Mouse (Mus musculus): ENCODE results near the gene Pdzrn3. TPM values are rescaled to one million over a fixed set of nuclear protein-coding genes. Genes with fewer than 3 reads are reported as not detected.

Pdzrn3 gene
- polyA plus RNA-seq, 2 experiments, result 16.5 to 37.9 TPM

DNA sequence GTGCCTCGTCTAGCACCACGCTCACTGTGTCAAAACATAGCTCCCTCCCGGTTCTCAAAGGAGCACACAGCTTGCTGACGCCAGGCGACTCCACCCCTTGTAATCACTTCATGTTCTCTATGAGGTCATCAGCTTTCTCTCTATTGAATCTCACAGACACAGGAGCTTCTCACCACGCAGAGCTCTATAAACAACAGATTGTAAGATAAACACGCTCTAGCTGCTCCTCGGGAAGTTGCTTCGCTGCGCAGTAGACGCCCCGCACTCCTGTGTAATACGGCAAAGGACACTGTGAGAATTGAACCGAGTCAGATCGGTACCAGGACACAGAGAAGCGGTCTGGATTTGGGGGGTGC is 162.3 kb downstream of the Pdzrn3 start:
- no peak for TF ChIP-seq POLR2A (IDR thresholded peaks at IDR 0.05; ENCODE audit: borderline replicate concordance, extremely low read depth, insufficient read depth, insufficient read length)
- WGBS, result 62% methylated on average over 16 of the region's 16 CpGs
- no peak overlapping the region for H3K4me3 ChIP-seq (replicated peaks; ENCODE audit: low read length)
- no peaks in the 10 kb centered on the region for H3K9me3 ChIP-seq (ENCODE audit: control insufficient read depth, low read length)
- no peak overlapping the region for H3K4me2 ChIP-seq (replicated peaks; ENCODE audit: low read depth, low read length, severe bottlenecking)
- DNase-seq (ENCODE audit: low spot score) (no peak), ATAC-seq (ENCODE audit: low FRiP score, low read depth) (no peak)
- H3K9ac ChIP-seq (ENCODE audit: low read depth, low read length, severe bottlenecking), result no peak overlapping the region
- no peak overlapping the region for H3K27ac ChIP-seq (replicated peaks; ENCODE audit: low read depth, low read length)
- no peaks in the 10 kb centered on the region for H3K27me3 ChIP-seq (ENCODE audit: control insufficient read depth, insufficient read depth, low read length)
- peaks cover 18% of the 10 kb centered on the region; the same call in 1 of the 2 replicates for H3K4me1 ChIP-seq (ENCODE audit: control insufficient read depth, insufficient read depth, low read length)
- no peaks in the 10 kb centered on the region for H3K36me3 ChIP-seq (ENCODE audit: control insufficient read depth, insufficient read depth, low read length)

- 62% methylated on average over 8 of the region's 8 CpGs for WGBS
- no peak overlapping the region for H3K9ac ChIP-seq (ENCODE audit: low read depth, low read length, severe bottlenecking)
- H3K27ac ChIP-seq (replicated peaks; ENCODE audit: low read depth, low read length), result no peak overlapping the region
- no peaks in the 10 kb centered on the region for H3K36me3 ChIP-seq (ENCODE audit: control insufficient read depth, insufficient read depth, low read length)
- no peak for DNase-seq (ENCODE audit: low spot score)
- H3K4me2 ChIP-seq (replicated peaks; ENCODE audit: low read depth, low read length, severe bottlenecking), result no peak overlapping the region
- no peak for TF ChIP-seq POLR2A (IDR thresholded peaks at IDR 0.05; ENCODE audit: borderline replicate concordance, extremely low read depth, insufficient read depth, insufficient read length)
- H3K9me3 ChIP-seq (ENCODE audit: control insufficient read depth, low read length), result no peaks in the 10 kb centered on the region
- H3K27me3 ChIP-seq (ENCODE audit: control insufficient read depth, insufficient read depth, low read length), result no peaks in the 10 kb centered on the region
- ATAC-seq (ENCODE audit: low FRiP score, low read depth), result no peak
- H3K4me3 ChIP-seq (replicated peaks; ENCODE audit: low read length), result no peak overlapping the region
- H3K4me1 ChIP-seq (ENCODE audit: control insufficient read depth, insufficient read depth, low read length), result peaks cover 18% of the 10 kb centered on the region; the same call in 1 of the 2 replicates
Observed at GRCm38 (mm10) chr6:101214734-101215435, 162.8 kb downstream of the Pdzrn3 start.

- no peak overlapping the region for H3K9ac ChIP-seq (ENCODE audit: low read depth, low read length, severe bottlenecking)
- WGBS, result 88% methylated on average over 5 of the region's 5 CpGs
Observed at GRCm38 (mm10) chr6:101213066-101213465, 164.6 kb downstream of the Pdzrn3 start.

DNA sequence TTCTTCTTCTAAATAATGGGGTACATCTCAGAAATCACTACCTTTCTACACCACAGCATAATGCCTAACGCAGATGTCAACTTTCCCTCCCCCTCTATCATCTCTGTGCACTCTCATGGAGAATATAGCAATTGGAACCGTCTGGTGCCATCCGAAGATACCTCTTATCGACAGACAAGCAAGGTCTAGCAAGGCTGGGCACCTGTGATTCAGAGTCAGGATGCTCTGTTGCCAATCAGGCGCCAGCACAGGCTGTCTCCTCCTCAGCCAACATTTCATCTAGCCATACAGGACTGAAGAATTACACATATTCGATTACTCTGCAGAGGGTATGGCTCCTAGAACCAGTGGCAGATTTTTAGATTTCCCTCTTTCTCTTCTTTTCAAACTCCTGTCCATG is 165.6 kb downstream of the Pdzrn3 start:
- Histone ChIP-seq H3K9ac (ENCODE audit: low read depth, low read length, severe bottlenecking) (no peak overlapping the region), H3K4me3 (replicated peaks; ENCODE audit: low read length) (no peak overlapping the region), H3K4me1 (ENCODE audit: control insufficient read depth, insufficient read depth, low read length) (0 out of 2 replicates have a peak, but pooled peaks cover 8% of the 10 kb centered on the region), H3K4me2 (replicated peaks; ENCODE audit: low read depth, low read length, severe bottlenecking) (no peak overlapping the region), H3K9me3 (ENCODE audit: control insufficient read depth, low read length) (no peaks in the 10 kb centered on the region), H3K27ac (replicated peaks; ENCODE audit: low read depth, low read length) (no peak overlapping the region), H3K36me3 (ENCODE audit: control insufficient read depth, insufficient read depth, low read length) (no peaks in the 10 kb centered on the region), H3K27me3 (ENCODE audit: control insufficient read depth, insufficient read depth, low read length) (no peaks in the 10 kb centered on the region)
- DNase-seq (ENCODE audit: low spot score) (no peak), ATAC-seq (ENCODE audit: low FRiP score, low read depth) (no peak)
- 95% methylated on average over 6 of the region's 6 CpGs for WGBS
- no peak for TF ChIP-seq POLR2A (IDR thresholded peaks at IDR 0.05; ENCODE audit: borderline replicate concordance, extremely low read depth, insufficient read depth, insufficient read length)

More at GRCm38 (mm10) chr6:101213066-101213465, 164.6 kb downstream of the Pdzrn3 start:
- DNase-seq (ENCODE audit: low spot score), result no peak
- no peak for ATAC-seq (ENCODE audit: low FRiP score, low read depth)
- Histone ChIP-seq H3K4me3 (replicated peaks; ENCODE audit: low read length) (no peak overlapping the region), H3K36me3 (ENCODE audit: control insufficient read depth, insufficient read depth, low read length) (no peaks in the 10 kb centered on the region), H3K4me1 (ENCODE audit: control insufficient read depth, insufficient read depth, low read length) (peaks cover 12% of the 10 kb centered on the region; the same call in 1 of the 2 replicates), H3K9me3 (ENCODE audit: control insufficient read depth, low read length) (no peaks in the 10 kb centered on the region), H3K27ac (replicated peaks; ENCODE audit: low read depth, low read length) (no peak overlapping the region), H3K4me2 (replicated peaks; ENCODE audit: low read depth, low read length, severe bottlenecking) (no peak overlapping the region), H3K27me3 (ENCODE audit: control insufficient read depth, insufficient read depth, low read length) (no peaks in the 10 kb centered on the region)
- no peak for TF ChIP-seq POLR2A (IDR thresholded peaks at IDR 0.05; ENCODE audit: borderline replicate concordance, extremely low read depth, insufficient read depth, insufficient read length)

DNA sequence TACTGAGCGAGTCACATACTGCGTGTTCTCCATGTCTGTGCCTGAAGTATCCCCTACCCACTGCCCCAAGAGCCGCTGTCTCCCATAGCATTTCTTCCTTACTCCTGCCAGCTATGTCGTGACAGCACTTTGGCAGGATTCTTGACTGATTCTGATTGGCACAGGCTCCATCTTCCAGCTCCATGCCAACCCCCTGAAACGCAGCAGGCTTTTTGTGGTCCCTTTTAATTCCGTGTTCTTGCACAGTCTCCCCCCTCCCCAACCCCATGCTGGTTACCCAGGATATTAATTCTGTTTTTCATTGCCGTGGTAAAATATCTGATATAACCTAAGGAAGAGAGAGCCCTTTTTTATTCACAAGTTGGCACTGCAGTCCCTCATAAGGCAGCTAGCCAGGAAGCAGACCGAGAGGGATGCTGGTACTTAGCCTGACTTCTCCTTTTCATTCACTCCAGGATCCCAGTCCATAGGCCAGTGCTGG is 166.3 kb downstream of the Pdzrn3 start:
- H3K36me3 ChIP-seq (ENCODE audit: control insufficient read depth, insufficient read depth, low read length), result no peaks in the 10 kb centered on the region
- WGBS, result 71% methylated on average over 8 of the region's 8 CpGs
- no peak overlapping the region for H3K27ac ChIP-seq (replicated peaks; ENCODE audit: low read depth, low read length)
- DNase-seq (ENCODE audit: low spot score) (no peak), ATAC-seq (ENCODE audit: low FRiP score, low read depth) (no peak)
- no peak for TF ChIP-seq POLR2A (IDR thresholded peaks at IDR 0.05; ENCODE audit: borderline replicate concordance, extremely low read depth, insufficient read depth, insufficient read length)
- H3K9me3 ChIP-seq (ENCODE audit: control insufficient read depth, low read length), result no peaks in the 10 kb centered on the region
- no peak overlapping the region for H3K4me3 ChIP-seq (replicated peaks; ENCODE audit: low read length)
- no peaks in the 10 kb centered on the region for H3K27me3 ChIP-seq (ENCODE audit: control insufficient read depth, insufficient read depth, low read length)
- no peak overlapping the region for H3K4me2 ChIP-seq (replicated peaks; ENCODE audit: low read depth, low read length, severe bottlenecking)
- 0 out of 2 replicates have a peak, but pooled peaks cover 8% of the 10 kb centered on the region for H3K4me1 ChIP-seq (ENCODE audit: control insufficient read depth, insufficient read depth, low read length)
- no peak overlapping the region for H3K9ac ChIP-seq (ENCODE audit: low read depth, low read length, severe bottlenecking)
